Mouse (Mus musculus): ENCODE results near the gene Gprc5c. TPM values are rescaled to one million over a fixed set of nuclear protein-coding genes. Genes with fewer than 3 reads are reported as not detected.

Gprc5c gene
- polyA plus RNA-seq, 1 experiment from 2014 or later: 9.7 TPM

- WGBS: 6% methylated on average over 2 of the region's 2 CpGs
- H3K4me3 ChIP-seq (ENCODE audit: low read length): no peak overlapping the region
These were observed 1.4 kb upstream of the Gprc5c start for GRCm38 (mm10) chr11:114849572-114849971.

DNA sequence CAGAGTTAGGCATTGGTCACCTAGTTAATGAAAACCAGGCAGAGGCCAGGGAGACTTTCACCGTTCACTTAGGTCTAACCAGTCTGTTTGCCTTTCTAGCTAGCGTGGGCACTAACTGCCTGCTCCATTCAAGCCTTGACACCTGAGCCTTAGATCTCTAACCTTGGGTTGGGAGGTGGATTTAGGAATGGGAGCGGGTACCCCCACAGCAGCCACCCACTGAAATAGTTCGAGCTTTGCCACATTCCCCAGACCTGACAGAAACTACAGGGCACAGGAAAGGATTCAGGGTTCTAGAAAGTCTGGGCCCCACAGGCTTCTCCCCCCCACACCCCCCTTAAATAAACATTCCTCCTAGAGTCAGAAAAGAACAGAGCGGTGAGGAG lies 893 bp upstream of the Gprc5c start:
- no peak overlapping the region for H3K27ac ChIP-seq (ENCODE audit: low read depth, low read length)
- H3K4me2 ChIP-seq (ENCODE audit: low read length): peak overlapping the region; percentile 99; the same call in 1 of the 2 replicates
- H3K9me3 ChIP-seq (ENCODE audit: control insufficient read depth, low read length): no peaks in the 10 kb centered on the region
- 22% methylated on average over 5 of the region's 5 CpGs for WGBS
- no peak overlapping the region for H3K4me3 ChIP-seq (ENCODE audit: low read length)
- H3K4me1 ChIP-seq (ENCODE audit: control insufficient read depth, insufficient read depth, low read depth, low read length): peaks cover 16% of the 10 kb centered on the region
- no peak for ATAC-seq
- no peak overlapping the region for H3K9ac ChIP-seq (ENCODE audit: low read depth, low read length)
- H3K27me3 ChIP-seq (replicated peaks; ENCODE audit: control insufficient read depth, insufficient read depth, low read length): peaks cover 32% of the 10 kb centered on the region
- H3K36me3 ChIP-seq (ENCODE audit: control insufficient read depth, insufficient read depth, low read length): no peaks in the 10 kb centered on the region

More at GRCm38 (mm10) chr11:114849572-114849971, 1.4 kb upstream of the Gprc5c start:
- Histone ChIP-seq H3K36me3 (ENCODE audit: control insufficient read depth, insufficient read depth, low read length) (no peaks in the 10 kb centered on the region), H3K27ac (ENCODE audit: low read depth, low read length) (no peak overlapping the region), H3K9me3 (ENCODE audit: control insufficient read depth, low read length) (no peaks in the 10 kb centered on the region), H3K4me2 (ENCODE audit: low read length) (no peak overlapping the region), H3K27me3 (replicated peaks; ENCODE audit: control insufficient read depth, insufficient read depth, low read length) (peaks cover 32% of the 10 kb centered on the region), H3K9ac (ENCODE audit: low read depth, low read length) (no peak overlapping the region), H3K4me1 (ENCODE audit: control insufficient read depth, insufficient read depth, low read depth, low read length) (peaks cover 16% of the 10 kb centered on the region)
- ATAC-seq: no peak

- peak overlapping the region; percentile 99 for H3K4me2 ChIP-seq (ENCODE audit: low read length)
- H3K36me3 ChIP-seq (ENCODE audit: control insufficient read depth, insufficient read depth, low read length): no peaks in the 10 kb centered on the region
- under 1% methylated on average over 27 of the region's 27 CpGs for WGBS
- peak; percentile 50 for ATAC-seq
- no peaks in the 10 kb centered on the region for H3K9me3 ChIP-seq (ENCODE audit: control insufficient read depth, low read length)
- peak overlapping the region; percentile 1 for H3K27ac ChIP-seq (ENCODE audit: low read depth, low read length)
- H3K27me3 ChIP-seq (replicated peaks; ENCODE audit: control insufficient read depth, insufficient read depth, low read length): peaks cover 32% of the 10 kb centered on the region
- peaks cover 16% of the 10 kb centered on the region for H3K4me1 ChIP-seq (ENCODE audit: control insufficient read depth, insufficient read depth, low read depth, low read length)
- peak overlapping the region; percentile 65 for H3K4me3 ChIP-seq (ENCODE audit: low read length)
- H3K9ac ChIP-seq (ENCODE audit: low read depth, low read length): peak overlapping the region; percentile 67
These were observed 286 bp downstream of the Gprc5c start for GRCm38 (mm10) chr11:114851269-114851607.

GRCm38 (mm10) chr11:114851608-114852310 lies 807 bp downstream of the Gprc5c start:
- H3K4me2 ChIP-seq (ENCODE audit: low read length): peak overlapping the region; percentile 99
- no peaks in the 10 kb centered on the region for H3K9me3 ChIP-seq (ENCODE audit: control insufficient read depth, low read length)
- under 1% methylated on average over 63 of the region's 65 CpGs for WGBS
- H3K27me3 ChIP-seq (replicated peaks; ENCODE audit: control insufficient read depth, insufficient read depth, low read length): peaks cover 32% of the 10 kb centered on the region
- peak; percentile 66 for ATAC-seq
- H3K36me3 ChIP-seq (ENCODE audit: control insufficient read depth, insufficient read depth, low read length): no peaks in the 10 kb centered on the region
- peaks cover 16% of the 10 kb centered on the region for H3K4me1 ChIP-seq (ENCODE audit: control insufficient read depth, insufficient read depth, low read depth, low read length)
- peak overlapping the region; percentile 65 for H3K4me3 ChIP-seq (ENCODE audit: low read length)
- peak overlapping the region; percentile 9; the same call in 1 of the 2 replicates for H3K27ac ChIP-seq (ENCODE audit: low read depth, low read length)
- peak overlapping the region; percentile 67 for H3K9ac ChIP-seq (ENCODE audit: low read depth, low read length)

- peaks cover 32% of the 10 kb centered on the region for H3K27me3 ChIP-seq (replicated peaks; ENCODE audit: control insufficient read depth, insufficient read depth, low read length)
- H3K36me3 ChIP-seq (ENCODE audit: control insufficient read depth, insufficient read depth, low read length): no peaks in the 10 kb centered on the region
- H3K9me3 ChIP-seq (ENCODE audit: control insufficient read depth, low read length): no peaks in the 10 kb centered on the region
- no peak for ATAC-seq
- H3K4me3 ChIP-seq (ENCODE audit: low read length): peak overlapping the region; percentile 65
- H3K4me2 ChIP-seq (ENCODE audit: low read length): peak overlapping the region; percentile 99
- WGBS: 3% methylated on average over 40 of the region's 40 CpGs
- H3K9ac ChIP-seq (ENCODE audit: low read depth, low read length): peak overlapping the region; percentile 67
- peaks cover 16% of the 10 kb centered on the region for H3K4me1 ChIP-seq (ENCODE audit: control insufficient read depth, insufficient read depth, low read depth, low read length)
- peak overlapping the region; percentile 9; the same call in 1 of the 2 replicates for H3K27ac ChIP-seq (ENCODE audit: low read depth, low read length)
These were observed 1.6 kb downstream of the Gprc5c start for GRCm38 (mm10) chr11:114852311-114853173.

GRCm38 (mm10) chr11:114853174-114853838 lies 2.4 kb downstream of the Gprc5c start:
- peaks cover 16% of the 10 kb centered on the region for H3K4me1 ChIP-seq (ENCODE audit: control insufficient read depth, insufficient read depth, low read depth, low read length)
- no peak for ATAC-seq
- H3K9ac ChIP-seq (ENCODE audit: low read depth, low read length): no peak overlapping the region
- peak overlapping the region; percentile 99 for H3K4me2 ChIP-seq (ENCODE audit: low read length)
- no peak overlapping the region for H3K27ac ChIP-seq (ENCODE audit: low read depth, low read length)
- 26% methylated on average over 7 of the region's 7 CpGs for WGBS
- no peaks in the 10 kb centered on the region for H3K36me3 ChIP-seq (ENCODE audit: control insufficient read depth, insufficient read depth, low read length)
- peaks cover 32% of the 10 kb centered on the region for H3K27me3 ChIP-seq (replicated peaks; ENCODE audit: control insufficient read depth, insufficient read depth, low read length)
- no peaks in the 10 kb centered on the region for H3K9me3 ChIP-seq (ENCODE audit: control insufficient read depth, low read length)
- H3K4me3 ChIP-seq (ENCODE audit: low read length): peak overlapping the region; percentile 65

- H3K4me2 ChIP-seq (ENCODE audit: low read length): no peak overlapping the region
- ATAC-seq: no peak
- H3K9ac ChIP-seq (ENCODE audit: low read depth, low read length): no peak overlapping the region
- H3K4me3 ChIP-seq (ENCODE audit: low read length): no peak overlapping the region
- WGBS: 83% methylated on average over 6 of the region's 6 CpGs
- H3K36me3 ChIP-seq (ENCODE audit: control insufficient read depth, insufficient read depth, low read length): no peaks in the 10 kb centered on the region
- no peaks in the 10 kb centered on the region for H3K9me3 ChIP-seq (ENCODE audit: control insufficient read depth, low read length)
- H3K4me1 ChIP-seq (ENCODE audit: control insufficient read depth, insufficient read depth, low read depth, low read length): peaks cover 16% of the 10 kb centered on the region
- no peak overlapping the region for H3K27ac ChIP-seq (ENCODE audit: low read depth, low read length)
- H3K27me3 ChIP-seq (replicated peaks; ENCODE audit: control insufficient read depth, insufficient read depth, low read length): peaks cover 24% of the 10 kb centered on the region
These were observed 3.6 kb downstream of the Gprc5c start for GRCm38 (mm10) chr11:114854581-114854980.

DNA sequence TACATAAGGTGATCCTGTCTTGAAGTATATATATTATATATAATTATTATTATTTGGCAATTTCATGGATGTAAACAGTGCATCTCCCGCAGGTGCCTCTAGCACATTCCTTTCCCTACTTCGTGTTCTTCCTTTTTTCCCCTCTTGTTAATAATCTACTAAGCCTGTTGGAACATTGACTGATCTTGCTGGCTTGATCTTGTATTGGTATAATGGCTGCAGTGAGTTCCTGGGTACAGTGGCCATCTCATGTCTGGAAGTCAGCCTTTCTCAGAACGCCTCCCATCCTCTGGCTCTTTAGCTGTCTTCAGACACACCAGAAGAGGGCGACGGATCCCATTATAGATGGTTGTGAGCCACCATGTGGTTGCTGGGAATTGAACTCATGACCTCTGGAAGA lies 5.2 kb downstream of the Gprc5c start:
- no peak overlapping the region for H3K4me3 ChIP-seq (ENCODE audit: low read length)
- no peak overlapping the region for H3K27ac ChIP-seq (ENCODE audit: low read depth, low read length)
- ATAC-seq: no peak
- H3K27me3 ChIP-seq (replicated peaks; ENCODE audit: control insufficient read depth, insufficient read depth, low read length): peaks cover 11% of the 10 kb centered on the region
- peaks cover 6% of the 10 kb centered on the region for H3K4me1 ChIP-seq (ENCODE audit: control insufficient read depth, insufficient read depth, low read depth, low read length)
- 88% methylated on average over 5 of the region's 5 CpGs for WGBS
- no peak overlapping the region for H3K4me2 ChIP-seq (ENCODE audit: low read length)
- H3K9ac ChIP-seq (ENCODE audit: low read depth, low read length): no peak overlapping the region
- no peaks in the 10 kb centered on the region for H3K36me3 ChIP-seq (ENCODE audit: control insufficient read depth, insufficient read depth, low read length)
- H3K9me3 ChIP-seq (ENCODE audit: control insufficient read depth, low read length): no peaks in the 10 kb centered on the region

GRCm38 (mm10) chr11:114858641-114859040 lies 7.7 kb downstream of the Gprc5c start:
- Histone ChIP-seq H3K36me3 (ENCODE audit: control insufficient read depth, insufficient read depth, low read length) (no peaks in the 10 kb centered on the region), H3K4me3 (ENCODE audit: low read length) (no peak overlapping the region), H3K27me3 (replicated peaks; ENCODE audit: control insufficient read depth, insufficient read depth, low read length) (0 out of 2 replicates have a peak, but pooled peaks cover 2% of the 10 kb centered on the region), H3K9me3 (ENCODE audit: control insufficient read depth, low read length) (no peaks in the 10 kb centered on the region), H3K4me2 (ENCODE audit: low read length) (no peak overlapping the region), H3K27ac (ENCODE audit: low read depth, low read length) (no peak overlapping the region), H3K4me1 (ENCODE audit: control insufficient read depth, insufficient read depth, low read depth, low read length) (no peaks in the 10 kb centered on the region), H3K9ac (ENCODE audit: low read depth, low read length) (no peak overlapping the region)
- WGBS: 97% methylated on average over 2 of the region's 2 CpGs
- no peak for ATAC-seq
